Mouse (Mus musculus): ENCODE results near the gene Vwa1.
A peak's percentile ranks its signal among the peaks of the same experiment; 100 is the strongest.
"Not testable (repeated sequence)": the region's sequence is repeated elsewhere in the genome, so short reads cannot be mapped to it uniquely, and the experiment has no call there.

Vwa1 gene

DNA sequence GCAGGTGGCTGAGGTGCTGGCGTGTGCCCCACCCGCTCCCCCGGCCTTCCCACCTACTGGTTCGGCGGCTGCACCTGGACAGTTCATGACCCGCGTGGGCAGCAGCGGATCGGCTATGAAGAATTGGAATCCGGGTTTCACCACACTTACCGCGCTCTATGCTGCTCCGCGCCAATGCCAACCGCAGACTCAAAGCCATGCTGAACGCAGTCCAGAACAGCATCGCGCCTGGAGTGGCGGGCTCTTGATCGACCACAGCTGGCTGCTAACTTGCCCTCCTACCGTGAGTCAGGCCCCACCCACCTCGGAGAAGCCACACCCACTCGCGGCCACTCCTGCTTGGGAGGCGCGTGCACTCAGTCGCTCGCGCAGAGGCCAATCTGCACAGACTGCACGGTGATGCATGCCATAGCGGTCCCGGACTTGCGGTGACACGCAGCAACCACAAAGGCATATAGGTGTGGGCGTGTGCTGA lies at the start of gene Vwa1:
Gene Vwa1 (minus strand): TSS at position 419 of the 475 bp plus-strand sequence.
- DNase-seq: peak; percentile 90

GRCm38 (mm10) chr4:155823443-155823842 lies 48.9 kb upstream of the Vwa1 start:
- no peak for DNase-seq

- no peak for DNase-seq
Observed at GRCm38 (mm10) chr4:155821025-155821424, 46.5 kb upstream of the Vwa1 start.

DNA sequence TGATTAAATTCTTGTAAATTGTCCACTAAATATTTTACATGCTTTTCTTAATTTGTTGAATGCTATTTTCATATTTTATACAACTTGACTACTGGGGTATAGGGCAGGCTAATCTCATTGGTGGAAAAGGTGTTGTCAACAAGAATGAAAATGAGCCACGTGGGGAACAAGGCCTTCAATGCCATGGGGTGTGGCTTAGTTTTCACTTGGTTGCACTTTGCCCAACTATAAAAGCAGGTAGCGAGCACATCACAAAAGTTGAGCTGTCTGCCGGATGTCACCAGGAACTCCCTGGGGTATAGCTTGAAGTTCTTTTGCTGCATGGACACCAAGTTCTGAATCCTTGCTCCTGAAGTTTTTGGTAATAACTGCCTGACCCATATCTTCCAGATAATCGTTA lies 43.0 kb upstream of the Vwa1 start:
- no peak for DNase-seq

- DNase-seq: no peak
Observed at GRCm38 (mm10) chr4:155812665-155813181, 38.2 kb upstream of the Vwa1 start.

GRCm38 (mm10) chr4:155811929-155812664 lies 37.6 kb upstream of the Vwa1 start, which contains the start of gene Ccnl2:
Gene Ccnl2, plus strand, starts transcription at chr4:155812489.
- peak; percentile 94 for DNase-seq

- no peak for DNase-seq
Observed at GRCm38 (mm10) chr4:155807841-155808240, 33.3 kb upstream of the Vwa1 start.

GRCm38 (mm10) chr4:155803340-155804041 lies 29.0 kb upstream of the Vwa1 start:
- peak; percentile 91 for DNase-seq

DNA sequence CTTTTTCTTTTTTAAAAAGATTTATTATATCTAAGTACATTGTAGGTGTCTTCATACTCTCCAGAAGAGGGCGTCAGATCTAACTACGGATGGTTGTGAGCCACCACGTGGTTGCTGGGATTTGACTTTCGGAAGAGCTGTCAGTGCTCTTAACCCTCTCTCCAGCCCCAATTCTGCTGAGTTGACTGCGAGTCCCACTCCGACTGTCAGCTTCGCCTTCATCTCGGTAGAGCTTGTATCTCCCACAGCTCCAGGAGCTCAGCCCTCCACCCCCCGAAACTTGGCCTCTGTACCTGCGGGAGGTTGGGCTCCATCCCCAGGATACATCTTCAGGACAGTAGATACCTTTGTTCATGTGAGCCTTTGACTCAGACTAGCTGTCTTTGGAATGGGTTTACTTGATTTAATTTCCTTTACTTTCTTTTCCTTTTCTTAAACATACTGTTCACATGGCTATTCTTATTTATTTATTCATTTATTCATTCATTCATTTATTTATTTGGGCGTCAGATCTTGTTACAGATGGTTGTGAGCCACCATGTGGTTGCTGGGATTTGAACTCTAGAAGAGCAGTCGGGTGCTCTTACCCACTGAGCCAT lies 28.3 kb upstream of the Vwa1 start, which contains the start of gene Mrpl20:
Gene Mrpl20 (plus strand): TSS at position 138 of the 599 bp plus-strand sequence.
- no peak for DNase-seq

- DNase-seq: no peak
Observed at GRCm38 (mm10) chr4:155802075-155802474, 27.6 kb upstream of the Vwa1 start.

DNA sequence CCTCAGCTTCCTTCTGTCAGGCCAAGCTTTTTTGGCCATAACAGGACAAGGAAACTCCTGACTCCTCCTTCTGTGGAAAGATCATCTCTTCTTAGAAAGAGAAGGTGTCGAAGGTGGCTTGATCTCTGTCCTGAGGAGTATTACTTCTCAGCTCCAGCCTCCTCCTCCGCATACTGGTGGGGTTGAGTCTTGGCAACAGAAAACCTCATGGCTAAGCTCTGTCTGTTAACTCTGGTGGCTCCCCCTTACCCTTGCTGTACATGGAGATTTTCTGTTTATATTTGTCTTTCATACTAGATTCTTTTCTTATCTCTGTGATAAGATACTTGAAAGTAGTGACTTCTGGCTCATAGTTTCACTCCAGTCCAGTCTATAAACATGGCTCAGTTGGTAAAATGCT lies 19.2 kb upstream of the Vwa1 start:
- DNase-seq: no peak

DNA sequence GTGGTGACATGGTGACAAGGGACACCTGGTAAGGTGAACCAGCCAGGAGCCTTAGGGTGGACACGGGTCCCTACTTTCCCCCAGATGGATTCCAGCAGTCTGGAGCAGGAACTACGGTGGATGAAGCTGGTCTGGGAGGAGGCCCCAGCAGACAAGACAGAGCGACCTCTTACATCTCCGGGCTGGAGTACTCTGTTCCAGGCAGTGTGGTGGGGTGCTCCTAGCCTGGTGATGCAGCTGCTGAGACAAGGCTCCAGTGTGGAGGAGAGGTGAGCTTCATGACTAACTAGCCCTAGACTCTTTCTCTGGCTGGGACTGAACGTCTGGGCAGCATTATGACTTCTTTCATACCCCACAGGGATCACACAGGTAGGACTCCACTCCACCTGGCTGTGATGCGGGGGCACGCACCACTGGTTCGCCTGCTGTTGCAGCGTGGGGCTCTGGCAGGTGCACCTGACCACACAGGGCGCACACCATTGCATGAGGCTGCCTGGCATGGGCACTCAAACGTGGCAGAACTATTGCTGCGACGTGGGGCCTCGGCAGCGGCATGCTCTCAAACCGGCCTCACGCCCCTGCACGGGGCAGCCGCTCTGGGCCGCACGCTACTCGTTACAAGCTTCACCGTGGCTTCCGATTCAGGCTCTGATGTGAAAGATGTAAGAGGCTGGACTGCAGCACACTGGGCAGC lies 16.9 kb upstream of the Vwa1 start:
- peak; percentile 31 for DNase-seq

DNA sequence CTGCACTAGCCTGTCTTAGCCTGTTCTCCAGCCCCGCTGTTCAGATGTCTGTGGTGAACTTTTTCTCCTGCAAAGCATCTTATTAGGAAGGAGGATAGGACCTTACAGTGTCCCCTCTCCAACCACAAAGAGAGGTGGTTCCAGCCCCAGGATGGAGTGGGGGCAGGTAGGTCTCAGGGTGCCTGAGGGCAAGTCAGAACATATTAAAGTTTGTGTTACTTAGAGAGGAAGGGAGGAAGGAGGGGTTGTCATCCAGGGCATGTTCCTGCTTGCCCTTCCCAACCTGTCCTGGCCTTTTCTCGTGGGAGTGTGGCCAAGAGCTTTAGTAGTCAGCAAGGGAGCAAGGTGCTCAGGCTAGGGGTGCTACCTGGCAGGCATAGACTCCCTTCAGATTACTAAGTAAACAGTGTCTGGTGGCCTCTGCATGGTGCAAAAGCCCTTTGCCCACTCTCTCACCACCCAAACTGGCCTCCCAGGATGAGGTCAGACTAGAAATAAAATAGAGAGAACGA lies 16.2 kb upstream of the Vwa1 start:
- DNase-seq: peak; percentile 70

DNA sequence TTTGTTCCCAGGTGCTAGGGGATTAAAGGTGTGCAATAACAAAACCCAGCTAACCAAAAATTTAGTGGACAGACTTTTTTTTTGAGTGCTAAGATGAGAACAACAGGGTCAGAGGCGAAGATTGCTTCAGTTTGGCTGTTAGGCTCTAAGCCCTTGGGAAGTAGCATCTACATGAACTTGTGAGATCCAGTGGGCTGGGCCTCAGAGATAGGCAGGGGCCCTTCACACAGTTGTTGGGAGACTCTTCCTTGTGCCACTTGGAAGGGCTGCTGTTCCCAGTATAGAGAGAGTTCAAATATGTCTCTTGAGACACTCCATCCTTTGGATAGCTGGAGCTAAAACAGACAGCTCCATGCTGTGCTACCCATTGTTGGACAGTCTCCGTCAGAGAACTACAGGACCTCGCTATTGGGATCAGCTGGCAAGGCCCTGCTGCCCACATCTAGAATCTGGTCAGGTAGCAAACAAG lies 15.6 kb upstream of the Vwa1 start, which contains the start of gene Ankrd65:
Gene Ankrd65 (plus strand): TSS at position 419 of the 469 bp plus-strand sequence.
- DNase-seq: no peak

DNA sequence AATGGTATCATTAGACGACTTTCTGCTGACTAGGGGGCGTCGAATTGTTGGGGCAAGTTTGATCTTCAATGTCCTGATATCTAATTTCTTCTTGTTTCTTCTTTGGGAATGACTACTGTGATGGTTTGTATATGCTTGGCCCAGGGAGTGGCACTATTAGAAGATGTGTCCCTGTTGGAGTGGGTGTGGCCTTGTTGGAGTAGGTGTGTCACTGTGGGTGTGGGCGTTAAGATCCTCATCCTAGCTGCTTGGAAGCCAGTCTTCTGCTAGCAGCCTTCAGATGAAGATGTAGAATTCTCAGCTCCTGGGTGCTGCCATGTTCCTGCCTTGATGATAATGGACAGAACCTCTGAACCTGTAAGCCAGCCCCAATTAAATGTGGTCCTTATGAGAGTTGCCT lies 14.3 kb upstream of the Vwa1 start:
- DNase-seq: not testable (repeated sequence)

GRCm38 (mm10) chr4:155788300-155788699 lies 13.8 kb upstream of the Vwa1 start:
- DNase-seq: no peak

DNA sequence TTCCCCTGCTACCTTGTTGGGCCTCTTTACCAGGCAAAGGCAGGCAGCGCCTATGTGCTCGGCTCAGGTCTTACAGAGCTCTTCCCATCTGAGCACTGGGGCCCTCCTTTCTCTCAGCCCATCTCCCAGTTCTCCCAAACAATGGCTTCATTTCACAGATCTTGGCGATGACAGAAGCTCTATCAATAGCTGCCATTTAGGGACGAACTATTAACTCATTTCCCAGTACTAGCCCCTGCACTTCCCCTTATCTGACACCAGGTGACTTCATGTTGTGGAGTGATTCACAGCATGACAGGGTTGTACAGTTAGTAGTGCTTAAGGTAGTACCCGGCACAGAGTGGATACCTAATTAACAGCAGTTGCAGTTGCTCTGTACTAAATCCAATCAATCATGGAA lies 11.3 kb upstream of the Vwa1 start, which contains the start of gene Tmem88b:
Gene Tmem88b (minus strand): TSS at position 56 of the 400 bp plus-strand sequence.
- DNase-seq: no peak

GRCm38 (mm10) chr4:155785246-155785645 lies 10.7 kb upstream of the Vwa1 start:
- no peak for DNase-seq

- DNase-seq: peak; percentile 90
Observed at GRCm38 (mm10) chr4:155784081-155784701, 9.7 kb upstream of the Vwa1 start.

- DNase-seq: peak; percentile 67
Observed at GRCm38 (mm10) chr4:155783486-155784080, 9.1 kb upstream of the Vwa1 start.

DNA sequence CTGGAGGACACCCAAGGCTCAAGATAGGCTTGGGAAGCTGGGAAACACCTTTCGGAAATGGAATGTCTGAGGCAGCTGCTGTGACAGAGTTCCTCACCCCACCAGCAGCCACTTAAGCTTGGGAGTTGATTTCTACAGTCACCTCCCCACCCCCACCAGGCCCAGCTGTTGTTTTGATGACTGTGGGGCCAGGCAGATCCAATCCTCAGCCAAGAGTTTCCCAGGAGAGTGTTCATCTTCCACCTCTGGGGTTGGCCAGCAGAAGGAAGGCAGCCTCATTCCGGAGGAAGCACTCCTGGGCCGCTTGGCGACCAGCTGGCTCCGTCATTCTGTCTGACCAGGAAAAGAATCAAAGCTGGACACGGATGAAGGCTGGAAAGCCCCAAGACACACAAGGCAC lies 6.4 kb upstream of the Vwa1 start:
- peak; percentile 74 for DNase-seq

Measured in kidney, adult 11 months (tissue).